Mouse (Mus musculus) hindbrain, embryonic 16.5 days (tissue): ENCODE data around the gene Erc2. TPM values are rescaled to one million over a fixed set of nuclear protein-coding genes. Genes with fewer than 3 reads are reported as not detected.

Experiments
- ATAC-seq: fragments of 200-750 bp; cut with Nextera tagmentation; 2 replicates; pipeline ENCODE4 v1.8.0; 2017; ENCODE audit warnings: moderate TSS enrichment, moderate library complexity
- H3K27ac ChIP-seq: fragments of 300-500 bp; sonication (generic); 2 replicates; pipeline ENCODE4 v1.5.1; 2014; ENCODE audit warnings: low read depth, mild to moderate bottlenecking, control low read depth, low read length, moderate library complexity
- H3K27me3 ChIP-seq: fragments of 300-500 bp; sonication (generic); replicated peaks from 2 replicates; pipeline ENCODE4 v1.6.1; 2014; ENCODE audit warnings: low read length; ENCODE audit not compliant: control insufficient read depth, insufficient read depth
- H3K36me3 ChIP-seq: fragments of 300-500 bp; sonication (generic); 2 replicates; pipeline ENCODE4 v1.6.1; 2014; ENCODE audit warnings: mild to moderate bottlenecking, low read length, moderate library complexity, mixed read lengths; ENCODE audit not compliant: control insufficient read depth, insufficient read depth
- H3K4me1 ChIP-seq: fragments of 300-500 bp; sonication (generic); 2 replicates; pipeline ENCODE4 v1.6.1; 2014; ENCODE audit warnings: low read depth, low read length; ENCODE audit not compliant: control insufficient read depth, insufficient read depth
- H3K4me2 ChIP-seq: fragments of 300-500 bp; sonication (generic); 2 replicates; pipeline ENCODE4 v1.6.1; 2014; ENCODE audit warnings: mild to moderate bottlenecking, low read length, control low read depth, moderate library complexity
- H3K4me3 ChIP-seq: fragments of 300-500 bp; sonication (generic); 2 replicates; pipeline ENCODE4 v1.5.1; 2014; ENCODE audit warnings: mild to moderate bottlenecking, low read length, control low read depth, moderate library complexity
- H3K9ac ChIP-seq: fragments of 300-500 bp; sonication (generic); 2 replicates; pipeline ENCODE4 v1.6.1; 2014; ENCODE audit warnings: low read depth, mild to moderate bottlenecking, control low read depth, low read length, moderate library complexity
- H3K9me3 ChIP-seq: fragments of 300-500 bp; sonication (generic); 2 replicates; pipeline ENCODE4 v1.6.1; 2014; ENCODE audit warnings: mild to moderate bottlenecking, low read length, moderate library complexity; ENCODE audit not compliant: control insufficient read depth
- WGBS: fragments of 180-500 bp; shearing (Covaris S2); extraction: QIAGEN DNeasy Blood & Tissue Kit; methylation state at CpG from one replicate; pipeline ENCODE4 v1.1.7; 2014; 5-methylcytosine and 5-hydroxymethylcytosine counted together
- polyA plus RNA-seq: library from polyadenylated mRNA; unstranded; fragments of >200 nt; fragmentation: Nextera tagmentation; extraction: Ambion mirVana; gene quantifications from 2 replicates; pipeline ENCODE4 v1.2.1, GENCODE M21; 2015

Erc2 gene
- polyA plus RNA-seq, 1 experiment from 2014 or later, result 73.8 TPM

GRCm38 (mm10) chr14:28323243-28323642 is 701.0 kb downstream of the Erc2 start:
- no peak for ATAC-seq
- Histone ChIP-seq H3K27ac (no peak overlapping the region), H3K4me1 (no peaks in the 10 kb centered on the region), H3K36me3 (no peaks in the 10 kb centered on the region), H3K27me3 (no peaks in the 10 kb centered on the region), H3K9me3 (no peaks in the 10 kb centered on the region), H3K4me2 (no peak overlapping the region), H3K9ac (no peak overlapping the region), H3K4me3 (no peak overlapping the region)
- WGBS, result 82% methylated on average over 2 of the region's 2 CpGs

DNA sequence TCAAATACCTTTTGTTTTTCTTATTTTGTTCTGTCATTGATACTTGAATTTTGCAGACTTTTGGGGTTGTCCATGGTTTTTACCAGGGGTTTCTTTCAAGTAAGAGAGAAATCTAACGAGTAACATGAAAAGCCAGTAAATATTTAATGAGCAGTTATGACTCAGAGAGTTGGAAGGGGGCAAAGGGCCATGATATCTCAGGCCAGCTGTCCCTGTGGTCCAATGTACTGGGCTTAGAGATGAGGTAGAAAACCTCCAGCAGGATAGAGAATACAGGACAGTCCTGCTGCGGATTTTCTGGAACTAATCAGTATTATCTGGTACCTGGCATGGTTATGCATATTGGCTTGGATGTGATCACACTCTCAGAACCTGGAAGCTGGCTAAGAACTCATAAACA is 701.5 kb downstream of the Erc2 start:
- Histone ChIP-seq H3K9me3 (no peaks in the 10 kb centered on the region), H3K27ac (no peak overlapping the region), H3K4me1 (no peaks in the 10 kb centered on the region), H3K4me2 (no peak overlapping the region), H3K36me3 (no peaks in the 10 kb centered on the region), H3K9ac (no peak overlapping the region), H3K4me3 (no peak overlapping the region), H3K27me3 (no peaks in the 10 kb centered on the region)
- no peak for ATAC-seq
- WGBS, result 86% methylated on average over 2 of the region's 2 CpGs

GRCm38 (mm10) chr14:28326456-28326855 is 704.2 kb downstream of the Erc2 start:
- Histone ChIP-seq H3K4me3 (no peak overlapping the region), H3K27ac (no peak overlapping the region), H3K27me3 (no peaks in the 10 kb centered on the region), H3K9me3 (no peaks in the 10 kb centered on the region), H3K36me3 (no peaks in the 10 kb centered on the region), H3K9ac (no peak overlapping the region), H3K4me2 (no peak overlapping the region), H3K4me1 (no peaks in the 10 kb centered on the region)
- 77% methylated on average over 7 of the region's 7 CpGs for WGBS
- ATAC-seq, result no peak

- 63% methylated on average over 8 of the region's 8 CpGs for WGBS
- Histone ChIP-seq H3K4me2 (no peak overlapping the region), H3K4me1 (no peaks in the 10 kb centered on the region), H3K27me3 (no peaks in the 10 kb centered on the region), H3K4me3 (no peak overlapping the region), H3K9me3 (no peaks in the 10 kb centered on the region), H3K9ac (no peak overlapping the region), H3K27ac (no peak overlapping the region), H3K36me3 (no peaks in the 10 kb centered on the region)
- ATAC-seq, result no peak
Measured at GRCm38 (mm10) chr14:28328512-28328911, 706.3 kb downstream of the Erc2 start.

- 88% methylated on average over 5 of the region's 5 CpGs for WGBS
- ATAC-seq, result no peak
- no peaks in the 10 kb centered on the region for H3K36me3 ChIP-seq
Measured at GRCm38 (mm10) chr14:28331108-28331507, 708.9 kb downstream of the Erc2 start.

GRCm38 (mm10) chr14:28332351-28332953 is 710.2 kb downstream of the Erc2 start:
- Histone ChIP-seq H3K4me3 (no peak overlapping the region), H3K27ac (no peak overlapping the region), H3K9ac (no peak overlapping the region), H3K4me1 (no peaks in the 10 kb centered on the region), H3K36me3 (no peaks in the 10 kb centered on the region), H3K9me3 (no peaks in the 10 kb centered on the region), H3K27me3 (no peaks in the 10 kb centered on the region), H3K4me2 (no peak overlapping the region)
- ATAC-seq, result no peak
- 49% methylated on average over 3 of the region's 3 CpGs for WGBS

More at GRCm38 (mm10) chr14:28331108-28331507, 708.9 kb downstream of the Erc2 start:
- no peak overlapping the region for H3K4me3 ChIP-seq
- H3K27me3 ChIP-seq, result no peaks in the 10 kb centered on the region
- no peaks in the 10 kb centered on the region for H3K9me3 ChIP-seq
- no peak overlapping the region for H3K27ac ChIP-seq
- no peak overlapping the region for H3K4me2 ChIP-seq
- H3K4me1 ChIP-seq, result no peaks in the 10 kb centered on the region
- H3K9ac ChIP-seq, result no peak overlapping the region

DNA sequence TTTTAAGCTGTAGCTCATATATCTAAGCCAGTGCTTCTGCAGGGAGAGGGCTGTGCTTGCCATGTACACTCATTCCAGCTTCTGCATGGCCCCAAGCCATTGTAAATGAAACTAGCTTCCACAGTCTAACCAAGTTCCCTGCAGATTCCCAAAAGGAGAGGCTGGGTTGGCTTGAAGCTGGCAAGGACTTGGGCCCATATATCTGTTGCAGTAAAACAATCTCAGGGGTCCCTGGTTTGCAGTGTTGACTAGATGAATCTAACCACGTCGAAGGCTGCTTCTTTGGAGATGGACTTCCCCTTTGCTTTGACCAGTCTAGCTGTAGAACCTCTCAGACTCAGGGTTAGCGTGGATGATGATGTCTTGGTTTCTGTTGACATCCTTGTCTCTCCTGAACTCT is 716.9 kb downstream of the Erc2 start:
- Histone ChIP-seq H3K27me3 (no peaks in the 10 kb centered on the region), H3K36me3 (no peaks in the 10 kb centered on the region), H3K27ac (no peak overlapping the region), H3K9me3 (no peaks in the 10 kb centered on the region), H3K4me1 (no peaks in the 10 kb centered on the region), H3K4me2 (no peak overlapping the region), H3K9ac (no peak overlapping the region), H3K4me3 (no peak overlapping the region)
- no peak for ATAC-seq
- WGBS, result 95% methylated on average over 3 of the region's 3 CpGs

DNA sequence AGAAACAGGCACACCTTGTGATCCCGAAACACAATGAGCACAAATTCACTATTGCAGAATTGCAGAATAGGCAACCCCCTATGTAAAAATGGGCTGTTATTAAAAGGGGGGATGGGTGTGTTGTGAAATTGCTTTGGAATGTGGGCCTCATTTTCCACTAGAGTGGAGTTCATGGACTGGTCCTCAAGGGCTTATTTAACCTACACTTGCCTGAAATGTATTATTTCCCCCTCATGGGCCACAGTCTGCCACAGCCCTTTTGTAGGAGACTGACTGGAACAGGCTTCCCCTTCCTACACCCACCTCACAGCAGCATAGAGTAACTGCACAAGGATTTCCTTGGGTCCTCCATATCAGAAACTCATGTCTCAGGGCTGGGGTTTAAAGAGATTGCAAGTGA is 726.9 kb downstream of the Erc2 start:
- Histone ChIP-seq H3K4me2 (no peak overlapping the region), H3K9me3 (no peaks in the 10 kb centered on the region), H3K27me3 (no peaks in the 10 kb centered on the region), H3K36me3 (no peaks in the 10 kb centered on the region), H3K4me3 (no peak overlapping the region), H3K4me1 (no peaks in the 10 kb centered on the region), H3K27ac (no peak overlapping the region), H3K9ac (no peak overlapping the region)
- WGBS, result 74% methylated on average over 1 of the region's 1 CpGs
- ATAC-seq, result no peak

DNA sequence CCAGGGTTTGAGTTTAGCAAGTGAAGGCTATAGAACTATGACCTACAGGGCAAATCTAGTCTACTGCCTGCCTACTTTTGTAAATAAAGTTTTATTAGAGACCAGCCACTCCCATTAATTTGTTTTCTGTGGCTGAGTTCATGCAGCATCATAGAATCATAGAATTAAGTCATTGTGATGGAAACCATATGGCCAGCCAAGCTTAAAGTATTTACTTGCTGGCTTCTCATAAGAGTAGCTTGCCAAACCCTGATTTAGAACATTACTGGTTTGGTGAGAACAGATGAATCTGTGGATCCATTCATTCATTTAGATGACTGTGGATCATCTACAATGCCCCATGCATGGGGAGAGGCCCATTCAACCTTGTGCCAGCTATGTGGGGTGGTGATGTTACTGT is 733.8 kb downstream of the Erc2 start:
- H3K4me3 ChIP-seq, result no peak overlapping the region
- no peaks in the 10 kb centered on the region for H3K4me1 ChIP-seq
- H3K9me3 ChIP-seq, result no peaks in the 10 kb centered on the region
- no peak overlapping the region for H3K4me2 ChIP-seq
- H3K27me3 ChIP-seq, result no peaks in the 10 kb centered on the region
- no peak overlapping the region for H3K27ac ChIP-seq
- no peaks in the 10 kb centered on the region for H3K36me3 ChIP-seq
- ATAC-seq, result no peak
- H3K9ac ChIP-seq, result no peak overlapping the region

- Histone ChIP-seq H3K36me3 (no peaks in the 10 kb centered on the region), H3K4me2 (no peak overlapping the region), H3K27me3 (no peaks in the 10 kb centered on the region), H3K9ac (no peak overlapping the region), H3K4me3 (no peak overlapping the region), H3K27ac (no peak overlapping the region), H3K4me1 (no peaks in the 10 kb centered on the region), H3K9me3 (no peaks in the 10 kb centered on the region)
- no peak for ATAC-seq
- 87% methylated on average over 4 of the region's 4 CpGs for WGBS
Measured at GRCm38 (mm10) chr14:28359502-28359901, 737.3 kb downstream of the Erc2 start.
